Mouse (Mus musculus) heart, embryonic 15.5 days (tissue): ENCODE measurements around the gene Scgb1b30. TPM values are rescaled to one million over a fixed set of nuclear protein-coding genes. Genes with fewer than 3 reads are reported as not detected.

ENCODE experiments used
- ATAC-seq: fragments of 200-750 bp; cut with Nextera tagmentation; replicated peaks from 2 replicates; pipeline ENCODE4 v1.8.0; 2017; ENCODE audit warnings: low read depth, moderate TSS enrichment; ENCODE audit not compliant: insufficient number of reproducible peaks, insufficient read depth, low FRiP score
- H3K27ac ChIP-seq: fragments of 300-500 bp; sonication (generic); 2 replicates; pipeline ENCODE4 v1.5.1; 2015; ENCODE audit warnings: mild to moderate bottlenecking, inconsistent platforms
- H3K27me3 ChIP-seq: fragments of 300-500 bp; sonication (generic); 2 replicates; pipeline ENCODE4 v1.6.1; 2015; ENCODE audit warnings: inconsistent platforms
- H3K36me3 ChIP-seq: fragments of 300-500 bp; sonication (generic); 2 replicates; pipeline ENCODE4 v1.6.1; 2015; ENCODE audit warnings: mild to moderate bottlenecking, inconsistent platforms
- H3K4me1 ChIP-seq: fragments of 300-500 bp; sonication (generic); replicated peaks from 2 replicates; pipeline ENCODE4 v1.6.1; 2015; ENCODE audit warnings: inconsistent platforms
- H3K4me2 ChIP-seq: fragments of 300-500 bp; sonication (generic); 2 replicates; pipeline ENCODE4 v1.6.1; 2015; ENCODE audit warnings: inconsistent platforms, mild to moderate bottlenecking, moderate library complexity
- H3K4me3 ChIP-seq: fragments of 300-500 bp; sonication (generic); 2 replicates; pipeline ENCODE4 v1.5.1; 2015; ENCODE audit warnings: mild to moderate bottlenecking, inconsistent platforms
- H3K9ac ChIP-seq: fragments of 300-500 bp; sonication (generic); 2 replicates; pipeline ENCODE4 v1.6.1; 2015; ENCODE audit warnings: mild to moderate bottlenecking, inconsistent platforms
- H3K9me3 ChIP-seq: fragments of 300-500 bp; sonication (generic); replicated peaks from 2 replicates; pipeline ENCODE4 v1.6.1; 2016; ENCODE audit warnings: inconsistent platforms
- WGBS: fragments of 180-500 bp; shearing (Covaris S2); methylation state at CpG from one replicate; pipeline ENCODE4 v1.1.7; 2015; ENCODE audit warnings: mixed read lengths; 5-methylcytosine and 5-hydroxymethylcytosine counted together
- polyA plus RNA-seq: library from polyadenylated mRNA; unstranded; fragments of >200 nt; fragmentation: Nextera tagmentation; extraction: Ambion mirVana; gene quantifications from 2 replicates; pipeline ENCODE4 v1.2.1, GENCODE M21; 2015

The Scgb1b30 gene
- polyA plus RNA-seq, 1 experiment from 2014 or later: not detected

GRCm38 (mm10) chr7:34132355-34133079 lies 37.3 kb downstream of the Scgb1b30 start:
- peak overlapping the region; percentile 91 for H3K4me3 ChIP-seq
- peak; percentile 69 for ATAC-seq
- H3K4me1 ChIP-seq: peaks cover 24% of the 10 kb centered on the region
- under 1% methylated on average over 90 of the region's 116 CpGs for WGBS
- H3K9ac ChIP-seq: peak overlapping the region; percentile 89
- H3K4me2 ChIP-seq: peak overlapping the region; percentile 79
- no peaks in the 10 kb centered on the region for H3K27me3 ChIP-seq
- no peaks in the 10 kb centered on the region for H3K36me3 ChIP-seq
- peak overlapping the region; percentile 87 for H3K27ac ChIP-seq
- H3K9me3 ChIP-seq: no peaks in the 10 kb centered on the region

GRCm38 (mm10) chr7:34133117-34133762 lies 38.0 kb downstream of the Scgb1b30 start, which contains the start of gene Wtip:
TSS of gene Wtip (minus strand) at chr7:34133268.
- H3K27me3 ChIP-seq: no peaks in the 10 kb centered on the region
- peak within 1 kb of the TSS; percentile 91 for H3K4me3 ChIP-seq
- peak within 1 kb of the TSS; percentile 87 for H3K27ac ChIP-seq
- WGBS: 1% methylated on average over 42 of the region's 65 CpGs
- ATAC-seq: peak; percentile 87
- peak within 1 kb of the TSS; percentile 79 for H3K4me2 ChIP-seq
- H3K9ac ChIP-seq: peak within 1 kb of the TSS; percentile 89
- peaks cover 24% of the 10 kb centered on the region for H3K4me1 ChIP-seq
- H3K9me3 ChIP-seq: no peaks in the 10 kb centered on the region
- H3K36me3 ChIP-seq: no peaks in the 10 kb centered on the region

- Histone ChIP-seq H3K9ac (no peak overlapping the region), H3K4me3 (no peak overlapping the region), H3K36me3 (no peaks in the 10 kb centered on the region), H3K27ac (no peak overlapping the region), H3K4me1 (peaks cover 24% of the 10 kb centered on the region), H3K9me3 (no peaks in the 10 kb centered on the region), H3K4me2 (no peak overlapping the region), H3K27me3 (no peaks in the 10 kb centered on the region)
- no peak for ATAC-seq
- WGBS: 88% methylated on average over 2 of the region's 2 CpGs
Observed at GRCm38 (mm10) chr7:34134336-34134735, 39.1 kb downstream of the Scgb1b30 start.

DNA sequence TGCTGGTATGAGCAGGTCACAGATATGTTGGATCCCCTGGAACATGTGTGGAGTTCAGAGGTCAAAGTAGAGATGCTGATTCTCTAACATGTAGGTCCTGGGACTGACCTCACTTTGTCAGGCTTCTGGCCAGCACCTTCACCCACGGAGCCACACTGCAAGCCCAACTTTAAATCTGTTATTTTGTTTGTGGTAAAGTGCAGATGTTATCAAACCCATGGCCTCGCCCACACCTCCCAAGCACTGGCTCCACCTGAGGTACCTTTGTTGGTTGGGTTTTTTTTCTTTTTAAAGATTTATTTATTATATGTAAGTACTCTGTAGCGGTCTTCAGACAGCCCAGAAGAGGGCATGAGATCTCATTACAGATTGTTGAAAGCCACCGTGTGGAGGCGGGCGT lies 44.3 kb downstream of the Scgb1b30 start:
- Histone ChIP-seq H3K27me3 (no peaks in the 10 kb centered on the region), H3K36me3 (peaks cover 46% of the 10 kb centered on the region), H3K4me2 (no peak overlapping the region), H3K9me3 (no peaks in the 10 kb centered on the region), H3K4me1 (no peaks in the 10 kb centered on the region), H3K9ac (no peak overlapping the region), H3K4me3 (no peak overlapping the region), H3K27ac (no peak overlapping the region)
- whole genome bisulfite sequencing: 83% methylated on average over 6 of the region's 6 CpGs
- ATAC-seq: no peak

DNA sequence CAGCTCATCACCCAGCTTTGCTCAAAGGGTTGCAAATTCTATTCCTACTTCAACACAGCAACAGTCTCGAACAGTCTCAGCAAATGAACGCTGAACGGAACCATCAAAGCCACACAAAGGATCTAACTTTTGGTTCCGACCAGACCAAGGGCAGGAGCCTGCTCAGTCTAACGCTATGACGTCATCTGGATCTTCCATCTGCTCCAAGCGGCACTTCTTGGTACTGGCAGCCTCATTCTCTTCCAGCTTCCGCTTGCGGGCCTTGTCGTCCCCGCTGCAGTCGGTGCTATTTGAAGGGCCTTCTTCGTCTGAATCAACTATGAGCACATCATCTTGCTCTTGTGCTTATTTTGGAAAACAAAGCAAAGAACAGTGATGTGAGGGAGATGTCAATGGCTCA lies 45.9 kb downstream of the Scgb1b30 start:
- Histone ChIP-seq H3K36me3 (peaks cover 62% of the 10 kb centered on the region), H3K9ac (no peak overlapping the region), H3K4me2 (no peak overlapping the region), H3K9me3 (no peaks in the 10 kb centered on the region), H3K4me1 (no peaks in the 10 kb centered on the region), H3K27ac (no peak overlapping the region), H3K27me3 (no peaks in the 10 kb centered on the region), H3K4me3 (no peak overlapping the region)
- ATAC-seq: no peak
- WGBS: 92% methylated on average over 13 of the region's 13 CpGs

GRCm38 (mm10) chr7:34147193-34147592 lies 52.0 kb downstream of the Scgb1b30 start:
- Histone ChIP-seq H3K27me3 (no peaks in the 10 kb centered on the region), H3K4me1 (no peaks in the 10 kb centered on the region), H3K4me3 (no peak overlapping the region), H3K36me3 (peaks cover 96% of the 10 kb centered on the region), H3K9me3 (no peaks in the 10 kb centered on the region), H3K9ac (no peak overlapping the region), H3K4me2 (no peak overlapping the region), H3K27ac (no peak overlapping the region)
- ATAC-seq: no peak
- WGBS: 56% methylated on average over 4 of the region's 4 CpGs

Other genes starting within 250 kb of the Scgb1b30 start
- gene Scgb2b26, start 150.4 kb upstream of the Scgb1b30 start, polyA plus RNA-seq: not detected in 2 replicates
- gene Scgb2b27, start 81.5 kb upstream of the Scgb1b30 start, polyA plus RNA-seq: not detected in 2 replicates
- gene Scgb1b27, start 73.9 kb upstream of the Scgb1b30 start, polyA plus RNA-seq: not detected in 2 replicates
- gene Wtip, start 37.8 kb downstream of the Scgb1b30 start, polyA plus RNA-seq: 4.3 and 6.5 TPM in 2 replicates
- gene Uba2, start 74.2 kb downstream of the Scgb1b30 start, polyA plus RNA-seq: 89.0 and 108 TPM in 2 replicates
- 46.9 and 55.1 TPM in 2 replicates for gene Pdcd2l, start 101.2 kb downstream of the Scgb1b30 start, polyA plus RNA-seq
- 660 and 727 TPM in 2 replicates for gene Gpi1, start 134.9 kb downstream of the Scgb1b30 start, polyA plus RNA-seq
- 0.31 TPM in 1 of 2 replicates, not detected in the other for gene Gm6096, start 155.6 kb downstream of the Scgb1b30 start, polyA plus RNA-seq
- 28.2 and 32.5 TPM in 2 replicates for gene 4931406P16Rik, start 218.1 kb downstream of the Scgb1b30 start, polyA plus RNA-seq